Mouse (Mus musculus): ENCODE measurements around the gene D2hgdh. TPM values are rescaled to one million over a fixed set of nuclear protein-coding genes. Genes with fewer than 3 reads are reported as not detected.
A peak's percentile ranks its signal among the peaks of the same experiment; 100 is the strongest.
"Not testable (repeated sequence)": the region's sequence is repeated elsewhere in the genome, so short reads cannot be mapped to it uniquely, and the experiment has no call there.

The D2hgdh gene
- polyA plus RNA-seq, 1 experiment from 2014 or later, result 16.1 TPM

DNA sequence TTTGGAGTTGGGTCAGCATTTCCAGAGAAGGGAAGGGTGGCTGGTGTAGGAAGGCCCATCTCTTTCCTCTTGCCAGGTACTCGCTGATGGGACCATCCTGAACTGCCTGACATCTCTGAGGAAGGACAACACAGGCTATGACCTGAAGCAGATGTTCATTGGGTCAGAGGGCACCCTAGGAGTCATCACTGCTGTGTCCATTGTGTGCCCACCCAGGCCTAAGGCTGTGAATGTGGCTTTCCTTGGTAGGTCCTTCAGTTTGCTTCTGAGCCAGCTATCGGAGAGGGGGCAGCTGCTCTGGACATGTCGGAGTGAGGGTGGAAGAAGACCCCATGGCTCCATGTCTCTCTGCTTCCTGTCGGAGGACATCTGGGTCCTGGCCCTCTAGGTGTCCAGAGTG, 10.5 kb downstream of the D2hgdh start:
- no peak overlapping the region for H3K27ac ChIP-seq (replicated peaks)
- ATAC-seq (replicated peaks), result no peak
- WGBS, result 95% methylated on average over 4 of the region's 4 CpGs
- peaks cover 7% of the 10 kb centered on the region; the same call in 1 of the 2 replicates for H3K36me3 ChIP-seq
- no peak overlapping the region for H3K4me2 ChIP-seq (replicated peaks)
- no peaks in the 10 kb centered on the region for H3K9me3 ChIP-seq
- H3K9ac ChIP-seq (replicated peaks), result no peak overlapping the region
- no peaks in the 10 kb centered on the region for H3K4me1 ChIP-seq
- H3K4me3 ChIP-seq, result no peak overlapping the region
- no peaks in the 10 kb centered on the region for H3K27me3 ChIP-seq

DNA sequence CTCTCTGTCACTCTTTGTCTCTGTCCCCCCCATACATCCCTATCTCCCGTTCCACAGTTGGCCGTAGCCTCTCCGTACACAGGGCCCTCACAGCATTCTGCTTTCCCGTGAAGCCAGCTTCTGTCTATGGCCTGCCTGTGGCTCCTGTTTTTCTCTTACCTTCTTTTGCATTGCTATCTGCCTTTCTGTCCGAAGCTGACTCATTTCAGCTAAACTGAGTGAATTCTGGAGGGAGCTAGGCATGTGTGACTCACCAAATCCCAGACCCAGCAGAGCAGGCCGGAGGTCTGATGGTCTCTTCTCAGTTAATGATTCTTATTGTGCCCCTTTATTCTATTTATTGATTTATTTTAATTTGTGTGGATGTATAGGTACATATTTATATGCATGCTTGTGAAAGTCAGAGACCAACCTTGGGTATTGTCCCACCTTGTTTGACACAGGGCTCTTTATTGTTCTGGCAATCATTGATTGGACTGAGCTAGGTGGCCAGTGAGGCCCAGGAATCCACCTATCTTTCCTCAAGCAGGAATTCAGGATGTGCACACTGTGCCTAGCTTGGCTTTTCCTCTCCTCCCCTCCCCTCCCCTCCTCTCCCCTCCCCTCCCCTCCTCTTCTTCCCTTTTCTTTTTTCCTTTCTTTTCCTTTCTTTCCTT, 11.3 kb downstream of the D2hgdh start:
- Histone ChIP-seq H3K9me3 (no peaks in the 10 kb centered on the region), H3K4me3 (no peak overlapping the region), H3K36me3 (peaks cover 7% of the 10 kb centered on the region; the same call in 1 of the 2 replicates), H3K4me2 (replicated peaks) (no peak overlapping the region), H3K9ac (replicated peaks) (no peak overlapping the region), H3K4me1 (no peaks in the 10 kb centered on the region), H3K27ac (replicated peaks) (no peak overlapping the region), H3K27me3 (no peaks in the 10 kb centered on the region)
- no peak for ATAC-seq (replicated peaks)
- WGBS, result 93% methylated on average over 6 of the region's 6 CpGs

DNA sequence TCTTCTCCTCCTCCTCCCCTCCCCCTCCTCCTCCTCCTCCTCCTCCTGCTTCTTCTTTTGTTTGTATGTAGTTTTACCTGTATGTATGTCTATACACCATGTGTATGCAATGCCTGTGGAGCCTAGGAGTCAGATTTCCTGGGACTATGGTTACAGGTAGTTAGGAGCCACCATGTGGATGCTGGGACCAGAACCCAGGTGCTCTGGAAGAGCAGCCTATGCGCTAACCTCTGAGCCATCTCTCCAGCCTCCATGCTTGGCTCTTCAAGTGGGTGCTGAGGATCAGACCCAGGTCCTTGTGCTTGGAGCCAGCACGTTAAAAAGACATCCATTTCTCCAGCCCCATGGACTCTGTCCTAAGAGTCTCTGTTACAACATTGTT, 11.8 kb downstream of the D2hgdh start:
- 92% methylated on average over 2 of the region's 2 CpGs for WGBS
- no peak overlapping the region for H3K9ac ChIP-seq (replicated peaks)
- H3K4me1 ChIP-seq, result no peaks in the 10 kb centered on the region
- H3K27me3 ChIP-seq, result no peaks in the 10 kb centered on the region
- H3K9me3 ChIP-seq, result no peaks in the 10 kb centered on the region
- no peak overlapping the region for H3K4me3 ChIP-seq
- H3K36me3 ChIP-seq, result peaks cover 7% of the 10 kb centered on the region; the same call in 1 of the 2 replicates
- H3K4me2 ChIP-seq (replicated peaks), result no peak overlapping the region
- no peak for ATAC-seq (replicated peaks)
- no peak overlapping the region for H3K27ac ChIP-seq (replicated peaks)

DNA sequence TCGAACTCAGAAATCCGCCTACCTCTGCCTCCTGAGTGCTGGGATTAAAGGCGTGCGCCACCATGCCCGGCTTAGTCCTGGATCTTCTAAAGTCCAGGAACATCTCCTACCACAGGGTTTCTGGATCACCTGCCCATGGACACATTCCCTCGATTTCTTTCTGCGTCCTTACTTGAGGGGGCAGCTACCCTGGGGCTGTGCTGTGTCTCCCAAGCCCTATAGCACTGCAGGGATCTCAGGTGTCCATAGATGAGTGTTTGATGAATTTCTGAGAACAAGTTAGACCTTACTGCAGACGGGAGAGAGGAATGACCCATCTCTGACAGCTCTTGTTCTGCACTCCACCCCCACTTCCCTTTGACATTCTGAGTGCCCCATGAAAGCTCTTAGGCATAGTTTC, 12.6 kb downstream of the D2hgdh start:
- peaks cover 7% of the 10 kb centered on the region; the same call in 1 of the 2 replicates for H3K36me3 ChIP-seq
- H3K4me2 ChIP-seq (replicated peaks), result no peak overlapping the region
- ATAC-seq (replicated peaks), result no peak
- no peak overlapping the region for H3K4me3 ChIP-seq
- no peaks in the 10 kb centered on the region for H3K4me1 ChIP-seq
- no peaks in the 10 kb centered on the region for H3K27me3 ChIP-seq
- H3K9me3 ChIP-seq, result no peaks in the 10 kb centered on the region
- no peak overlapping the region for H3K27ac ChIP-seq (replicated peaks)
- no peak overlapping the region for H3K9ac ChIP-seq (replicated peaks)
- 94% methylated on average over 8 of the region's 8 CpGs for WGBS

DNA sequence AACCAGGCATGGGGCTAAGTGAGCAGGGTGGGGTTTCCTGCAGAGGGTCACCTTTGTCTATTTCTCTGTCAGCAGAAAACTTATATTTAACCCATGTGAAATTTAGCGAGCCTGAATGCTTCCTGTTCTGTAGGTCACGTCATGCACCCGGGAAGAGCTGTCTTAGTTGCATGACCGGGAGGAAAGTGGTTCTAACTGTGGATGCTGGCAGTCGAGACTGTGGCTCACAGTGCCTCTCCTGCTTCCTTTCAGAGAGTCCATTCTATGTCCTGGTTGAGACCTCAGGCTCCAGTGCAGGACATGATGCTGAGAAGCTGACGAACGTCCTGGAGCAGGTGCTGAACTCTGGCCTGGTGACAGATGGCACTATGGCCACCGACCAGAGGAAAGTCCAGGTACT, 13.9 kb downstream of the D2hgdh start:
- WGBS, result 86% methylated on average over 8 of the region's 8 CpGs
- not testable (repeated sequence) for ATAC-seq (replicated peaks); H3K4me1 ChIP-seq; H3K4me2 ChIP-seq (replicated peaks); H3K9me3 ChIP-seq; H3K9ac ChIP-seq (replicated peaks); H3K4me3 ChIP-seq; H3K27me3 ChIP-seq; H3K27ac ChIP-seq (replicated peaks); H3K36me3 ChIP-seq

DNA sequence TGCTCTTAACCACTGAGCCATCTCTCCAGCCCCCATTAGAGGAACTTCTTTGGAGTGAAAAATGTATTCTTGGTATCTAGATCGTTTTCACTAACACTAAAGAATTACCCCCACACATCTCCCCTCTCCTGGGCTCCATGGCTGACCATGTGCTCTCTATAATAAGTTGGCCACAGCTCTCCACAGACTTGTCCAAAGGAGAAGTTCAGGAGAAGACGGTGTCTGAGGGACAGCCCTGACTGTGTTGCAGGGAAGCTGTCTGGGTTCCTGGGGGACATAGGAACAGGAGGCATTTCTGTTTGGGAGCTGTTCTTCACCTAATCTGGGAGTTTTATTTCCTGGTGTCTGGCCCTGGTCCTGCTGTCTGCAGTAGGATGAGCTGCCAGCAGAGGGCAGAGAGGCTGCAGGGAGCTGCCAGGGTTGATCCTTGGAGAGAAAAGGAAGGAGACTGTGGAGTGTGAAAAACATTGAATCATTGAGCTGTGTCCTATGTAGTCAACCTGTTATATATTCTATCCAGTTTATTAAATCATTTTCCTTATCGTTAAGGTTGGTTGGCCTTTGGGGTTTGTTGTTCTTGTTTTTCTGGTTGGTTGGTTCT, 21.2 kb downstream of the D2hgdh start:
- peak; percentile 81; the same call in 1 of the 2 replicates for ATAC-seq (replicated peaks)
- 97% methylated on average over 2 of the region's 3 CpGs for WGBS

DNA sequence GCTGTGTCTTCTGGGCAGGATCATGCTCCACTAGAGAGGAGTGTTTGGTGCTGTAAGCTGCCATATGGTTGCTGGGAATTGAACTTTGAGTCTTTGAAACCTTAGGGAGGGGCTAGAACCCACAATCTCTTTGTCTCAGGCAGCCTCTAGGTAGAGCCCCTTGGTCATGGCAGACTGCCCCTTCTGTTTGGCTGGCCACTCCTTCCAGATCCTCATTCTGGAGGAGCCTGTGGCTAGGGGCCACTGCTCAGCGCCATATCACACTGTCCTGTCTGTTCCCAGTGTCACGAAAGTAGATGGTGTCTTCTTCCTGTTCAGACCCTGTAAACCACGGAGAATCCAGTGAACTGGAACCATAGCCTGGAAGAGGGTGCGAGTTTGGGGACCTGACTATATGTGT, 31.1 kb downstream of the D2hgdh start:
- WGBS, result 83% methylated on average over 4 of the region's 4 CpGs
- H3K36me3 ChIP-seq; H3K9me3 ChIP-seq; H3K4me3 ChIP-seq; H3K27ac ChIP-seq (replicated peaks); H3K27me3 ChIP-seq; ATAC-seq (replicated peaks); H3K4me1 ChIP-seq; H3K4me2 ChIP-seq (replicated peaks); H3K9ac ChIP-seq (replicated peaks): not testable (repeated sequence)

More for the DNA sequence above, 21.2 kb downstream of the D2hgdh start:
- H3K27ac ChIP-seq (replicated peaks); H3K4me3 ChIP-seq; H3K9ac ChIP-seq (replicated peaks); H3K27me3 ChIP-seq; H3K4me2 ChIP-seq (replicated peaks); H3K9me3 ChIP-seq; H3K4me1 ChIP-seq; H3K36me3 ChIP-seq: not testable (repeated sequence)

DNA sequence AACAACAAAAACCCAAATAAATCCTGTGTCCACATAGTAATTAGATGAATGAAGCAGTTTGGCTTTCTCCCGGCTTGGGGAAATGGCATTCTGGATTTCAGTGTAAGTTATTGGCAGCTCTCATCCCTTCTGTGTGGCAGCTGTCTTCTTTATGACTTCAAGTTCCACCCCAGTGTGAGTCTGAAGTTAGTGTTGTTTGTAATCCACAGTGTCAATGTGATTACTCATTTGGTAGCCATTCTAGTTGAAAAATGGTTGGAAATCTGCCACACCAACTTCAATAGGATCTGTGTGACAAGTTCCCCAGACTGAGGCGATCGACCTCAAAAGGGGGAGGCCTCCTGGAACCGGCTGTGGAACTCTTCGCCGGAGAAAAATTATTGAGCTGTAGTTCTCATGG, 32.7 kb downstream of the D2hgdh start:
- no peaks in the 10 kb centered on the region for H3K9me3 ChIP-seq
- H3K4me1 ChIP-seq, result no peaks in the 10 kb centered on the region
- 37% methylated on average over 6 of the region's 6 CpGs for WGBS
- H3K4me3 ChIP-seq, result no peak overlapping the region
- H3K27me3 ChIP-seq, result no peaks in the 10 kb centered on the region
- no peak overlapping the region for H3K4me2 ChIP-seq (replicated peaks)
- H3K36me3 ChIP-seq, result no peaks in the 10 kb centered on the region
- 0 out of 2 replicates have a peak, but pooled peaks have one; percentile 43 for ATAC-seq (replicated peaks)
- H3K27ac ChIP-seq (replicated peaks), result no peak overlapping the region
- no peak overlapping the region for H3K9ac ChIP-seq (replicated peaks)

DNA sequence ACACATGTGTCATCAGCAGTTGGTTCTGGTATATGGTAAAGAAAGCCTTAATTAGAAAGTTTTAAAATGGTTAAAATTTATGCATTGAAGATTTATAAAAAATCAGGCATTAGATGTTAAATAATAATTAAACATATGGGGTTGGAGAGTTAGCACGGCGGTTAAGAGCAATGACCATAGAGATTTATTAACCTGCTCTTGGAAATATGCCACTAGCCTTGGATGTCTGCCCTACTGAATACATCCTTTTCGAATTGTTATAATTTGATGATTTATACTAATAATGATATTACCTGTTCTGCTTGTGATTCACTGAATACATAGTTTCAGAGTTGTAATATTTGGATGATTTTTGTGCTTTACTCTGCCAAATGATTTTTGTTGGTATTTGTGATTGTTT, 33.3 kb downstream of the D2hgdh start:
- no peaks in the 10 kb centered on the region for H3K36me3 ChIP-seq
- no peak overlapping the region for H3K4me3 ChIP-seq
- ATAC-seq (replicated peaks), result no peak
- H3K9ac ChIP-seq (replicated peaks), result no peak overlapping the region
- no peak overlapping the region for H3K4me2 ChIP-seq (replicated peaks)
- 74% methylated on average over 3 of the region's 3 CpGs for WGBS
- no peak overlapping the region for H3K27ac ChIP-seq (replicated peaks)
- H3K27me3 ChIP-seq, result no peaks in the 10 kb centered on the region
- H3K4me1 ChIP-seq, result no peaks in the 10 kb centered on the region
- H3K9me3 ChIP-seq, result no peaks in the 10 kb centered on the region

DNA sequence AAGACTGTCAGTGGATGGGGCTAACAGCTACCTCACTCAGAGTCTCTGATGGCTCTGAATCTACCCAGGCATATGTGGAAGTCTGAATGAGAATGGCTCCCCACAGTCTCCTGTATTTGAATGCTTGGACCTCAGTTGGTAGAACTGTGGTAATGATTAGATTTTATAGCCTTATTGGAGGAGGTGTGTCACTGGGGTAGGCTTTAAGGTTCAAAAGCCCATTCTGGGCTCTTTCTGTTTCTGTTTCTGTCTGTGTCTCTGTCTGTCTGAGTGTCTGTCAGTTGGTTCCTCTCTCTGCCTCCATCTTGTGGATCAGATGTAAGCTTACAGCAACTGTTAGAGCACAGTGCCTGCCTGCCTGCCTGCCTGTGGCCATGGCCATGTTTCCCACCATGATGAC, 34.9 kb downstream of the D2hgdh start:
- ATAC-seq (replicated peaks), result no peak
- no peak overlapping the region for H3K4me3 ChIP-seq
- no peak overlapping the region for H3K27ac ChIP-seq (replicated peaks)
- H3K4me1 ChIP-seq, result no peaks in the 10 kb centered on the region
- no peak overlapping the region for H3K4me2 ChIP-seq (replicated peaks)
- no peaks in the 10 kb centered on the region for H3K36me3 ChIP-seq
- H3K9me3 ChIP-seq, result no peaks in the 10 kb centered on the region
- no peak overlapping the region for H3K9ac ChIP-seq (replicated peaks)
- no peaks in the 10 kb centered on the region for H3K27me3 ChIP-seq

DNA sequence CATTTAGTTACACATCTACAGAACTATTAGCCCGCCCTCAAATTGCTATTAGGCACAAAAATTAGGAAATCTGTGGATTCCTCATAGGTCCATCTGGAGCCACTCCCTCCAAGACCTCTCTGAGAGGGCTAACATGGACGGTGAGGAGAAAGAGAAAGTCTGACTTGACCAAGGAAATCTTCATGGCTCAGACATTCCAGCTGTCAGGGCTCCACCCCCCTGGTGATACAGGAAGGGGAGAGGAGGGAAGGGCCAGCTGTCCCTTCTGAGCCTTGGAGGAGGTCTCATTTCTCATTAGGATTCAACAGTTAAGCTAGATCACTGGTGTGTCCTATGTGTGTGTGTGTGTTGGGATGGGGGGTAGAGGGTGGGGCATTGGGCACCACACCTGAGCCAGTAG, 36.3 kb downstream of the D2hgdh start, which contains the start of gene Gal3st2:
Gene Gal3st2, plus strand, starts transcription at position 259 of the 400 bp plus-strand sequence.
- WGBS, result 66% methylated on average over 2 of the region's 2 CpGs

DNA sequence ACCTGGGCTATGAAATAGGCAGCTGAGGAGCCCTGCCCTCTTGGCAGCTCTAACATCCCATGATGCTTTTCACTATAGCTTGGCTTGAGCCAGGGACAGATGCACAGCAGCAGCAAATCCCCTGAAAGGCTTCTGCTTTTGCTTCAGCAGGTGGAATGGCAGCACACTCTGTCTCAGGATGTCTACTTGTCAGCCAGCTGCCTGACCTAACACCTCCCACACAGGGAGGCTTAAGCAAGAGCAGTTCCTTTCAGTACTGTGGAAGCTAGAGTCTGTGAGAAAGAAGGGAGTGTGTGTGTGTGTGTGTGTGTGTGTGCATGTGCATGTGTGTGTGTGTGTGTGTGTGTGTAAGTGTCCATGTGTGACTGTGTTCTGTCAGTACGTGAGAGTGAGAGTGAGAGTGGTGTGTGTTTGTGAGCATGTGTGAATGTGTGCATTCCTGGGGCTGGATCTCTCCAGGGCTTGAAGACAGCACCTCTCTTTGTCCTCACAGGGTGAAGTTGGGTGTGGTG, 46.9 kb downstream of the D2hgdh start:
- not testable (repeated sequence) for H3K4me2 ChIP-seq (replicated peaks); H3K9ac ChIP-seq (replicated peaks); H3K27ac ChIP-seq (replicated peaks); H3K36me3 ChIP-seq; H3K9me3 ChIP-seq; ATAC-seq (replicated peaks); H3K27me3 ChIP-seq; H3K4me1 ChIP-seq; H3K4me3 ChIP-seq
- WGBS, result 43% methylated on average over 1 of the region's 1 CpGs

More for the DNA sequence above, 36.3 kb downstream of the D2hgdh start, which contains the start of gene Gal3st2:
- not testable (repeated sequence) for H3K36me3 ChIP-seq; H3K27ac ChIP-seq (replicated peaks); H3K4me2 ChIP-seq (replicated peaks); ATAC-seq (replicated peaks); H3K27me3 ChIP-seq; H3K9ac ChIP-seq (replicated peaks); H3K4me3 ChIP-seq; H3K9me3 ChIP-seq; H3K4me1 ChIP-seq

DNA sequence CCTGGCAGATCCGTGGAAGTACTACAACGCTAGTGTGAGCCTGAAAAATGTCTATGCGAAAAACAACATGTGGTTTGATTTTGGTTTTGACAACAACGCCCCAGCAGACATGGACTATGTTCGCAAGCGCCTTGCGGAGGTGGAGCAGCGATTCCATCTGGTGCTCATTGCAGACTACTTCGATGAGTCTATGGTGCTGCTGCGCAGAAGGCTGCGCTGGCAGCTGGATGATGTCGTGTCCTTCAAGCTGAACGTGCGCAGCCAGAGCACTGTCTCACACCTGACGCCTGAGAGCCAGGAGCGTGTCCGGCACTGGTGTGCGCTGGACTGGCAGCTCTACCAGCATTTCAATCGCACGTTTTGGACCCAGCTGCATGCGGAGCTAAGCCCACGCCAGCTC, 49.7 kb downstream of the D2hgdh start:
- ATAC-seq (replicated peaks); H3K27ac ChIP-seq (replicated peaks); H3K9ac ChIP-seq (replicated peaks); H3K4me3 ChIP-seq; H3K27me3 ChIP-seq; H3K4me1 ChIP-seq; H3K9me3 ChIP-seq; H3K4me2 ChIP-seq (replicated peaks); H3K36me3 ChIP-seq: not testable (repeated sequence)
- 89% methylated on average over 16 of the region's 22 CpGs for WGBS

Data from forebrain, embryonic 15.5 days (tissue).